Mouse (Mus musculus) midbrain, embryonic 15.5 days (tissue): ENCODE results near the gene Hyal1. TPM values are rescaled to one million over a fixed set of nuclear protein-coding genes. Genes with fewer than 3 reads are reported as not detected.
"Not testable (repeated sequence)": the region's sequence is repeated elsewhere in the genome, so short reads cannot be mapped to it uniquely, and the experiment has no call there.

Experiments used
- ATAC-seq: fragments of 200-750 bp; cut with Nextera tagmentation; replicated peaks from 2 replicates; pipeline ENCODE4 v1.8.0; 2017; ENCODE audit warnings: moderate TSS enrichment
- H3K27ac ChIP-seq: fragments of 300-500 bp; sonication (generic); 2 replicates; pipeline ENCODE4 v1.5.1; 2015; ENCODE audit warnings: mild to moderate bottlenecking, inconsistent platforms
- H3K27me3 ChIP-seq: fragments of 300-500 bp; sonication (generic); replicated peaks from 2 replicates; pipeline ENCODE4 v1.6.1; 2015; ENCODE audit warnings: inconsistent platforms
- H3K36me3 ChIP-seq: fragments of 300-500 bp; sonication (generic); replicated peaks from 2 replicates; pipeline ENCODE4 v1.6.1; 2015; ENCODE audit warnings: inconsistent platforms
- H3K4me1 ChIP-seq: fragments of 300-500 bp; sonication (generic); 2 replicates; pipeline ENCODE4 v1.6.1; 2015; ENCODE audit warnings: inconsistent platforms
- H3K4me2 ChIP-seq: fragments of 300-500 bp; sonication (generic); 2 replicates; pipeline ENCODE4 v1.6.1; 2015; ENCODE audit warnings: inconsistent platforms, mild to moderate bottlenecking, moderate library complexity
- H3K4me3 ChIP-seq: fragments of 300-500 bp; sonication (generic); 2 replicates; pipeline ENCODE4 v1.5.1; 2015; ENCODE audit warnings: mild to moderate bottlenecking, inconsistent platforms
- H3K9ac ChIP-seq: fragments of 300-500 bp; sonication (generic); 2 replicates; pipeline ENCODE4 v1.6.1; 2015; ENCODE audit warnings: mild to moderate bottlenecking, inconsistent platforms
- H3K9me3 ChIP-seq: fragments of 300-500 bp; sonication (generic); 2 replicates; pipeline ENCODE4 v1.6.1; 2016; ENCODE audit warnings: inconsistent platforms
- WGBS: fragments of 180-500 bp; shearing (Covaris S2); methylation state at CpG from one replicate; pipeline ENCODE4 v1.1.7; 2015; ENCODE audit warnings: mixed read lengths; 5-methylcytosine and 5-hydroxymethylcytosine counted together
- polyA plus RNA-seq: library from polyadenylated mRNA; unstranded; fragments of >200 nt; fragmentation: Nextera tagmentation; extraction: Ambion mirVana; gene quantifications from 2 replicates; pipeline ENCODE4 v1.2.1, GENCODE M21; 2015

Gene Hyal1
- polyA plus RNA-seq, 1 experiment from 2014 or later = 9.5 TPM

DNA sequence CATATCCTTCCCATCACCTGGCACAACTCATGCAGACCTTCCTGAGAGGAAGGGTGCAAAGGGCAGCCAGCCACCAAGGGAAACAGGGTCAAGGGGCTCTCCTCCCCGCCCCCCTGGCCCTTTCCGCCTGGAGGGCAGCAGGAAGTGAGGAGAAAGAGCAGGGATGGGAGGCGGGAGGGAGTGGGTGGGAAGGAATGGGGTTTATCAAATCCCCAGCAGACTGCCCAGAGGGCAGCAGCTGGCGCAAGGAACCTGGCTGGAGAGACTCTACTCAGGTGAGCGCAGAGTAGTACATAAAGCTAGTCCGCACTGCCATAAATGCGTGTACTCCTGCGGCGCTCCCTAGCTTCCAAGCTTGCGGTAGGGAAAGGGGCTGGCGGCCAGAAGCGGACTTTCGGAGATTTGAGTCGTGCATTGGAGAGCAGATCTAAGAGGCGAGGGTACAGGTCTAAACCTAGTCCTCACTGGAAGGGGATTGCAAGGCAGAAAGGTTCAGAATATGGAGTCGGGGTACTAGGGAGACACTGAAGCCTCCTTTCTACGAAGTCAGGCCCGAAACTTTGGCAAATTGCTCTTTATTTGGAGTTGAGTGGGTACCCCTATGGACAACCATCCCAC is 8.9 kb upstream of the Hyal1 start, which contains the start of gene Hyal2:
Gene Hyal2 (plus strand): TSS at position 244 of the 618 bp plus-strand sequence.
- Histone ChIP-seq H3K4me2 (peak within 1 kb of the TSS; percentile 84), H3K27me3 (no peaks in the 10 kb centered on the region), H3K9me3 (no peaks in the 10 kb centered on the region), H3K27ac (peak within 1 kb of the TSS; percentile 89), H3K36me3 (peaks cover 32% of the 10 kb centered on the region), H3K4me1 (peaks cover 59% of the 10 kb centered on the region), H3K9ac (peak within 1 kb of the TSS; percentile 88), H3K4me3 (peak within 1 kb of the TSS; percentile 94)
- no peak for ATAC-seq
- WGBS = 4% methylated on average over 18 of the region's 18 CpGs

DNA sequence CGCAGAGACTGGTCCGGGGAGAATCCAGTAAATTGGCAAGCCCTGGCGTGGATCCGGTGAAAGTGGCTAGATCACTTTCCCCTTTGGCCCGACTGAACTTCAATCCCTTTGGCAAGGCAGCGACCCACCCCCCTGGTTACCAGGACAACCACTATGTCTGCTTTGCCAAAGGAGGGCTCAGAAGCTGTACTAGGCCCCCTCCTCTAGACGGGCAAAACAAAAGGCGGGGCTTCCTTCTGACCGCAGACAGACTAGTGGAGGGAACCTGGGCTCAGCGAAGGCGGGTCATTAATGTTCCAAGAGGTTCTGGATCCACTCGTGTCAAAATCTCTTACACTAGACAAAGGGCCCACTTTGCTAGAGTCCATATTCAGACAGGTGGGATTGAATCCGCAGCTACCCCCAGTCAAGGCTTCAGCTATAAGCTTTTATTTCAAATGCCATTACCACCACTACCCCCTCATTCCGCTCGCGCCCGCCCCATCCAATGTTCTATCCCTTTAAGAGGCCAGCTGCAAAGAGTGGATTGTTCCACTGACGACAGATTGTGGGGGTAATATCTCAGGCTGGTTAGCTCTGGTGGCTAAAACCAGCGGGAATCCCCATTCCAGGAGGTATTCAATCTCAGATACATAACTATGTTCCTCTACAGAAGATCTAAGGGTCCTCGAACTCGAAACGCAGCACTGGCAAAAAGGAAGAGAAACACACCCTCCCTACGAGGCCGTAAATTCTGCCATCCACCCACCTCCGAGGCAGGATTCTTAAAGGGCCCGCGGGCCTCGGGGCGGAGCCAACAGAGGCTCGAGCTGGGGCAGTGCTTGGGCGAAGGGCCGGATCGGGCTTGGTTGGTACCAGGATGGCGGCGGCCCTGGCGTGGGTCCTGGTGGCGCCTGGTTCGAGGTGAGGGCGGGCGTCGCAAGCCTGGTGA is 8.1 kb upstream of the Hyal1 start:
- under 1% methylated on average over 41 of the region's 41 CpGs for WGBS

GRCm38 (mm10) chr9:107569270-107569669 is 7.5 kb upstream of the Hyal1 start:
- H3K9ac ChIP-seq = peak overlapping the region; percentile 88
- H3K4me1 ChIP-seq = peaks cover 51% of the 10 kb centered on the region
- H3K36me3 ChIP-seq = peaks cover 33% of the 10 kb centered on the region
- peak overlapping the region; percentile 84 for H3K4me2 ChIP-seq
- peak overlapping the region; percentile 94 for H3K4me3 ChIP-seq
- H3K9me3 ChIP-seq = no peaks in the 10 kb centered on the region
- peak; percentile 29; the same call in 1 of the 2 replicates for ATAC-seq
- H3K27ac ChIP-seq = peak overlapping the region; percentile 89
- 1% methylated on average over 22 of the region's 23 CpGs for WGBS
- H3K27me3 ChIP-seq = no peaks in the 10 kb centered on the region

More for the DNA sequence above, 8.1 kb upstream of the Hyal1 start:
- Histone ChIP-seq H3K9ac (peak overlapping the region; percentile 88), H3K9me3 (no peaks in the 10 kb centered on the region), H3K27ac (peak overlapping the region; percentile 89), H3K4me2 (peak overlapping the region; percentile 84), H3K36me3 (peaks cover 33% of the 10 kb centered on the region), H3K27me3 (no peaks in the 10 kb centered on the region), H3K4me1 (peaks cover 57% of the 10 kb centered on the region), H3K4me3 (peak overlapping the region; percentile 94)
- peak; percentile 89 for ATAC-seq

DNA sequence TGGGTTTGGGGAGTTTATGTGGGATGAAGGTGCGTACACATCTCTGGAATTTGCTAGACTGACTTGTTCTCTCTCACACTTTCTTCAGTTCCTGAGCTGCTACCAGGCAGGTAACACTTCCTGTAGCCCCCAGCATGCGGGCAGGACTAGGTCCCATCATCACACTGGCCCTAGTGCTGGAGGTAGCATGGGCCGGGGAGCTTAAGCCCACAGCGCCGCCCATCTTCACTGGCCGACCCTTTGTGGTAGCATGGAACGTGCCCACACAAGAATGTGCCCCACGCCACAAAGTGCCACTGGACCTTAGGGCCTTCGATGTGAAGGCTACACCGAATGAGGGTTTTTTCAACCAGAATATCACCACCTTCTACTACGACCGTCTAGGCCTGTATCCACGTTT is 6.7 kb upstream of the Hyal1 start:
- Histone ChIP-seq H3K4me2 (peak overlapping the region; percentile 84), H3K36me3 (peaks cover 33% of the 10 kb centered on the region), H3K4me1 (peaks cover 46% of the 10 kb centered on the region), H3K27me3 (no peaks in the 10 kb centered on the region), H3K9me3 (no peaks in the 10 kb centered on the region), H3K9ac (peak overlapping the region; percentile 88), H3K27ac (peak overlapping the region; percentile 89), H3K4me3 (peak overlapping the region; percentile 94)
- no peak for ATAC-seq
- 43% methylated on average over 13 of the region's 13 CpGs for WGBS

GRCm38 (mm10) chr9:107570845-107571244 is 5.9 kb upstream of the Hyal1 start:
- H3K27ac ChIP-seq = no peak overlapping the region
- peaks cover 46% of the 10 kb centered on the region for H3K4me1 ChIP-seq
- ATAC-seq = no peak
- no peaks in the 10 kb centered on the region for H3K27me3 ChIP-seq
- H3K9me3 ChIP-seq = no peaks in the 10 kb centered on the region
- H3K4me3 ChIP-seq = peak overlapping the region; percentile 94
- peak overlapping the region; percentile 84 for H3K4me2 ChIP-seq
- no peak overlapping the region for H3K9ac ChIP-seq
- WGBS = 95% methylated on average over 21 of the region's 21 CpGs
- H3K36me3 ChIP-seq = peaks cover 28% of the 10 kb centered on the region

DNA sequence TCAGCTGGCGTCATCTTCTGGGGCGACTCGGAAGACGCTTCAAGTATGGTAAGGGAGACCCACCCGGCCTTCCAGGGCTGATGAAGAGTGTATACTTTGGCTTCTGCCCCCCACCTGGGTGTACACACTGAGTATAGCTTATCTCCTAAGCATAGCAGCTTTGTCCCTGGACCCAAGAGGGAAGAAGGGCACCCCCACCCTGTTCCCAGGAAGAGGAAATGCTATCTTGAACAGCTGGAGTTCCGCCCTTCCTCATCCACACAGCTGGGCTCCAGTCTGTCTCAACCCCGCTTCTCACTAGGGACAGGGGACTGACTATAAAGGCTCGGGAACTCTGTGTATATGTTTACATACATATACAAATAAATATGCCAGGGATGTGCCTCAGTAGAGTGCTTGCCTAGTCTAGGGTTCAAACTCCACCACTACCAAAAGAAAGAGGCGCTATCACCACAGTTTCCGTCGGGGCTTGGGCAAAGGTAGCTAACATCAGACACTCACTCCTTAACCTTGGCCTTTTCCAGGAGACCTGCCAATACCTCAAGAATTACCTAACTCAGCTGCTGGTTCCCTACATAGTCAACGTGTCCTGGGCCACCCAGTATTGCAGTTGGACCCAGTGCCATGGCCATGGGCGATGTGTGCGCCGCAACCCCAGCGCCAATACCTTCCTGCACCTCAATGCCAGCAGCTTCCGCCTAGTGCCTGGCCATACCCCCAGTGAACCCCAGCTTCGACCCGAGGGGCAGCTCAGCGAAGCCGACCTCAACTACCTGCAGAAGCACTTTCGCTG is 5.0 kb upstream of the Hyal1 start:
- H3K4me2 ChIP-seq = peak overlapping the region; percentile 84; the same call in 1 of the 2 replicates
- H3K4me1 ChIP-seq = peaks cover 45% of the 10 kb centered on the region
- H3K9ac ChIP-seq = no peak overlapping the region
- ATAC-seq = no peak
- peak overlapping the region; percentile 6; the same call in 1 of the 2 replicates for H3K4me3 ChIP-seq
- no peak overlapping the region for H3K27ac ChIP-seq
- peaks cover 25% of the 10 kb centered on the region for H3K36me3 ChIP-seq
- H3K9me3 ChIP-seq = no peaks in the 10 kb centered on the region
- WGBS = 96% methylated on average over 22 of the region's 22 CpGs
- no peaks in the 10 kb centered on the region for H3K27me3 ChIP-seq

DNA sequence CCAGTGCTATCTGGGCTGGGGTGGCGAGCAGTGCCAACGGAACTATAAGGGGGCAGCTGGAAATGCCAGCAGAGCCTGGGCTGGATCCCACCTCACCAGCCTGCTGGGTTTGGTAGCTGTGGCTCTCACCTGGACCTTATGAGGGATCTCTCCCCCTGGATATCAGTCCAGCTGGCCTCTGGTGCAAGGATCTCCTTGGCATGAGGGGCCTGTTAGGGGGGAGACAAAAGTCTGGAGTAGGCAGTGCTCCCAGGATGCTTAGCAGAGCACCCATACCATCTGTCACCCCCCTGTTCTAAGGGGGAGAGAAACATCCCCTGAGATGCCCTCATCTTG is 4.4 kb upstream of the Hyal1 start:
- Histone ChIP-seq H3K4me3 (no peak overlapping the region), H3K36me3 (peaks cover 25% of the 10 kb centered on the region), H3K4me2 (no peak overlapping the region), H3K27ac (no peak overlapping the region), H3K27me3 (no peaks in the 10 kb centered on the region), H3K9ac (no peak overlapping the region), H3K9me3 (no peaks in the 10 kb centered on the region), H3K4me1 (peaks cover 43% of the 10 kb centered on the region)
- ATAC-seq = no peak
- 100% methylated on average over 2 of the region's 2 CpGs for WGBS

DNA sequence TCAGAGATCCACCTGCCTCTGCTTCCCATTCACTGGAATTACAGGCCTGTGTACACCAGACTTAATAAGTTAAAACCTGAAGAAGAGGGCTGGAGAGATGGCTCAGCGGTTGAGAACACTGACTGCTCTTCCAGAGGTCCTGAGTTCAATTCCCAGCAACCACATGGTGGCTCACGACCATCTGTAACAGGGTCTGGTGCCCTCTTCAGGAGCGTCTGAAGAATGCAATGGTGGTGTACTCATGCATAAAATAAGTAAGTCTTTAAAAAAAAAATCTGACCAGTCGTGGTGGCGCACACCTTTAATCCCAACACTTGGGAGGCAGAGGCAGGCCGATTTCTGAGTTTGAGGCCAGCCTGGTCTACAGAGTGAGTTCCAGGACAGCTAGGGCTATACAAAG is 3.0 kb upstream of the Hyal1 start:
- not testable (repeated sequence) for ATAC-seq
- H3K4me1 ChIP-seq = peaks cover 33% of the 10 kb centered on the region
- WGBS = 78% methylated on average over 6 of the region's 6 CpGs

DNA sequence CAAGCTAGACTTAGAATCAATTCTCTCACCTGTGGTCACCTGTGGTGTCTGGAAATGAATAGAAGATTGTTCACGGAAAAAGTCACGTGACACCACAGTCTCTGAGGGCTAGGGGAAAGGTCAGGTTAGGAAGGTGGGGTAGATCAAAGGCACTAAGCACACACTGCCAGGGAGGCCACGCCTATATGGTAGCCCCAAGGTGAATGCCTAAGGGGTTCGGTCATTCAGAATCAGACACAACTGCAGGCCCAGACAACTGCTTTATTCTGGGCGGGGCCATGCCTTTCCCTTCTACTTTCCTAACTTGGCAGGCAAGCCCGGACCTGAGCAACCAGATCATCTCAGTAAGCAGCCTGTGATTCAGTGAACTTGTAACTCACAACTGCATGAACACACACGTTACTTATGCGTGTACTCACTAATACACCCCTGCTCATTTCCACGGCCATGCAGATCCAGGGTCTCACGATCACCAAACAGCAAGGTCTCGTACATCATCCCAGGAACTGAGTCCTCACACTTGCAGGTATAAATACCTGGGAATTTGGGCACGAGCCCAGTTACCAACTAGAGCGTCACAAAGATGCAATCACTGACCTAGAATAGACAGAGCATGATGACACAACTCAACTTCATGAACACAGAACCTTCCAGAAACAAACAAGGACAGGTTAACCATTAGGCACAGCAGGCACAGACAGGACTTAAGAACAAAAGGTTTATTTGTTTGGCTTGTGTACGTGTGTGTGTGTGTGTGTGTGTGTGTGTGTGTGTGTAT is 959 bp upstream of the Hyal1 start:
- Histone ChIP-seq H3K9ac (no peak overlapping the region), H3K4me1 (peaks cover 35% of the 10 kb centered on the region), H3K4me3 (no peak overlapping the region), H3K27me3 (no peaks in the 10 kb centered on the region), H3K27ac (no peak overlapping the region), H3K4me2 (no peak overlapping the region), H3K36me3 (peaks cover 24% of the 10 kb centered on the region), H3K9me3 (no peaks in the 10 kb centered on the region)
- WGBS = 90% methylated on average over 14 of the region's 14 CpGs
- no peak for ATAC-seq

More for the DNA sequence above, 3.0 kb upstream of the Hyal1 start:
- H3K4me2 ChIP-seq, H3K27ac ChIP-seq, H3K27me3 ChIP-seq, H3K4me3 ChIP-seq, H3K9ac ChIP-seq, H3K9me3 ChIP-seq: not testable (repeated sequence)
- peaks cover 25% of the 10 kb centered on the region for H3K36me3 ChIP-seq

- no peak overlapping the region for H3K4me3 ChIP-seq
- H3K27me3 ChIP-seq = no peaks in the 10 kb centered on the region
- H3K9me3 ChIP-seq = no peaks in the 10 kb centered on the region
- no peak overlapping the region for H3K4me2 ChIP-seq
- no peak overlapping the region for H3K9ac ChIP-seq
- peaks cover 34% of the 10 kb centered on the region for H3K4me1 ChIP-seq
- peaks cover 4% of the 10 kb centered on the region; the same call in 1 of the 2 replicates for H3K36me3 ChIP-seq
- WGBS = 93% methylated on average over 10 of the region's 10 CpGs
- ATAC-seq = no peak
- H3K27ac ChIP-seq = no peak overlapping the region
Observed at GRCm38 (mm10) chr9:107577871-107578270, 1.1 kb downstream of the Hyal1 start.

DNA sequence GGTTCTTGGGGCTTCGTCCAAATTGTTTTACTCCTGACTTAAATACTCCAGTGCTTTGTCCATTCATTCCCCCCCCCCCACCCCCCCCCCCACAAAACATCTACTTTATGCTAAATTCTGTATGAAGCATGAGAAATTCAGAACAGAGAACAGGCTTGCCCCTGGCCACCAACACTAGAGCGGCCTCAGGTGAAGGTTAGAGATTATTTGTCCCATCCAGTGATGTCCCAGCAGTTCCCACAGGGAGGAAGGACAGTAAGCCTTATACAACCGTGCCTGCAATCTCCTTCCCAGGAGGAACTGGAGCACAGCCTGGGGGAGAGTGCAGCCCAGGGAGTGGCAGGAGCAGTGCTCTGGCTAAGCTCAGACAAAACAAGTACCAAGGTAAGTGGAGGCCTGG is 1.9 kb downstream of the Hyal1 start, which contains the start of gene Naa80:
Gene Naa80 (plus strand): TSS at position 301 of the 400 bp plus-strand sequence.
- no peak for ATAC-seq
- 77% methylated on average over 3 of the region's 3 CpGs for WGBS
- H3K9ac ChIP-seq = 0 out of 2 replicates have a peak within 1 kb of the TSS, but pooled peaks have one; percentile 8
- H3K27ac ChIP-seq = no peak within 1 kb of the TSS
- peaks cover 34% of the 10 kb centered on the region for H3K4me1 ChIP-seq
- H3K9me3 ChIP-seq = no peaks in the 10 kb centered on the region
- peaks cover 4% of the 10 kb centered on the region; the same call in 1 of the 2 replicates for H3K36me3 ChIP-seq
- H3K4me2 ChIP-seq = no peak within 1 kb of the TSS
- no peak within 1 kb of the TSS for H3K4me3 ChIP-seq
- H3K27me3 ChIP-seq = no peaks in the 10 kb centered on the region
